Mouse (Mus musculus): ENCODE results near the gene Nrarp. TPM values are rescaled to one million over a fixed set of nuclear protein-coding genes. Genes with fewer than 3 reads are reported as not detected.

The Nrarp gene
- total and polyA plus RNA-seq, 3 experiments, result 0.20 to 3.1 (median 0.35) TPM

DNA sequence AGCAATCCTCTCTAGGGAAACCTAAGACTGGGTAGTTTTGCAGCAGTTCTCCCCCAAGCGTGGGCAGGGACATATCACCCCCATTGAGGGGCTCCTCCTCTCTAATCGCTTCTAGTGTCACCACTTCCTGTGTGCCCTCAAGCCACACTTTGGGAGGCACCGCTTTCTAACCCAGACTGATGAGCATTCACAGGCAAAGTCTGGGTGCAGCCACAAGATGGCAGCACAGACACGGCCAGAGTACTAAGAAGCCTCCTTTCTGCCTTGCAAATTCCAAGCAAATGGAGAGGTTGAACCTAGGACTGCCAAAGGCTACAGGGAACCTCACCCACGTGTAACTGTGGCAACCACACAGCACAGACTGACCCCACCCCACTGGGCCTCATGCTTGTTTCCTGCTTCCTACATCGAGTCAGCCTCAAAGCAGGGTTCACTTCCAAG, 12.8 kb downstream of the Nrarp start (continued):
- TF ChIP-seq ZNF384 (IDR thresholded peaks at IDR 0.05; ENCODE audit: low read depth, low read length) (no peak), GABPA (IDR thresholded peaks at IDR 0.05; ENCODE audit: insufficient replicate concordance, low read depth, low read length) (no peak), RCOR1 (conservative IDR thresholded peaks at IDR 0.05; ENCODE audit: low read depth, low read length) (no peak), CHD1 (IDR thresholded peaks at IDR 0.05; ENCODE audit: low read depth, low read length) (no peak), ZC3H11A (IDR thresholded peaks at IDR 0.05; ENCODE audit: low read depth, low read length) (peak; percentile 24; the same call in 1 of the 2 replicates), MEF2A (IDR thresholded peaks at IDR 0.05; ENCODE audit: borderline replicate concordance, low read depth, low read length) (peak; percentile 50; the same call in 1 of the 2 replicates), SMC3 (IDR thresholded peaks at IDR 0.05; ENCODE audit: low read depth, low read length) (peak; percentile 90), E2F4 (IDR thresholded peaks at IDR 0.05; ENCODE audit: insufficient replicate concordance, low read depth, low read length) (peak; percentile 60; the same call in 1 of the 2 replicates), PAX5 (IDR thresholded peaks at IDR 0.05; ENCODE audit: low read length) (no peak), MAFK (IDR thresholded peaks at IDR 0.05; ENCODE audit: insufficient replicate concordance, low read length) (no peak), ETS1 (conservative IDR thresholded peaks at IDR 0.05; ENCODE audit: low read depth, low read length) (0 out of 2 replicates have a peak, but pooled peaks have one; percentile 7), JUND (conservative IDR thresholded peaks at IDR 0.05; ENCODE audit: low read depth, low read length) (no peak), MAX (IDR thresholded peaks at IDR 0.05; ENCODE audit: low read length) (peak; percentile 91), CTCF (conservative IDR thresholded peaks at IDR 0.05 in 1 of 2, IDR thresholded peaks at IDR 0.05 in 1 of 2; ENCODE audit: low read depth in 2 of 2, low read length in 2 of 2) (peak; percentile 73 to 98), TBP (conservative IDR thresholded peaks at IDR 0.05; ENCODE audit: low read depth, low read length) (no peak), ELF1 (IDR thresholded peaks at IDR 0.05; ENCODE audit: low read depth, low read length) (peak; percentile 60), CHD2 (IDR thresholded peaks at IDR 0.05; ENCODE audit: low read length) (0 out of 2 replicates have a peak, but pooled peaks have one; percentile 31), MXI1 (IDR thresholded peaks at IDR 0.05; ENCODE audit: low read depth, low read length) (peak; percentile 95), RAD21 (IDR thresholded peaks at IDR 0.05; ENCODE audit: low read depth, low read length) (no peak; the same call in none of the 2 replicates), UBTF (IDR thresholded peaks at IDR 0.05; ENCODE audit: low read depth, low read length) (no peak), ZMIZ1 (IDR thresholded peaks at IDR 0.05; ENCODE audit: low read depth, low read length) (no peak; the same call in 1 of the 2 replicates), POLR2AphosphoS2 (IDR thresholded peaks at IDR 0.05; ENCODE audit: low read depth, low read length) (no peak), ZKSCAN1 (IDR thresholded peaks at IDR 0.05; ENCODE audit: borderline replicate concordance, low read depth, low read length) (no peak)

DNA sequence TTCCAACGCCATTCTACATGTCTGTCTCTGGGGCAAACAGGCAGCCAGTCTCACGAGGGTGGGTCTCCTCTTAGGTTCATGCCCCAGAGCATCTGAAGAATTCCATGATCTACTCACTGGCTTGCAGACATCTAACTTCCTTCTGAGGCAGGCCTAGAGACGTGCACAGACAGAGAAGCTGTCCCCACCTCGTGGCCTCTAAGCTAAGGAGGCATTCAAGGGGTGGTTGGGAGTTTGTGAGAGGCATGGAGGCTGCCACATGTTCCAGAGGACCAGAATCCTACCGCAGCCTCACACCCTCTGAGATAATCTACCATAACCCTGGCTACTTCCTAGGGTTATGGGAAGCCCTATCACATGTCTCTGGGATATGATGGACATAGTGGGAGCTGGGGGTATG, 13.4 kb downstream of the Nrarp start:
- TF ChIP-seq ELF1 (IDR thresholded peaks at IDR 0.05; ENCODE audit: low read depth, low read length) (no peak), MYC (IDR thresholded peaks at IDR 0.05; ENCODE audit: low read depth, low read length) (0 out of 2 replicates have a peak, but pooled peaks have one; percentile 15)
- in situ Hi-C loops (cut with MboI; ENCODE audit: low pct_ligation_motif_present, low pct_unique_long_range_greater_than_20kb, low sequenced_read_pairs), result no loop called here
- dilution Hi-C loops (cut with MboI; ENCODE audit: extremely low pct_ligation_motif_present, extremely low pct_unique_long_range_greater_than_20kb, low sequenced_read_pairs), result no loop called here
- H3K4me2 ChIP-seq (ENCODE audit: insufficient read depth, low read depth, poor library complexity, severe bottlenecking), result peak overlapping the region; percentile 99
- no peaks in the 10 kb centered on the region for H3K9me3 ChIP-seq (replicated peaks; ENCODE audit: low read length)
- H3K9ac ChIP-seq (ENCODE audit: insufficient read depth, low read depth), result peak overlapping the region; percentile 84; the same call in 1 of the 2 replicates
- DNase-seq (ENCODE audit: extremely low read depth), result no peak
- no peaks in the 10 kb centered on the region for H3K27me3 ChIP-seq (replicated peaks)
- peaks cover 14 to 36% of the 10 kb centered on the region in 2 experiments for H3K4me1 ChIP-seq (ENCODE audit: control insufficient read depth in 1 of 2, insufficient read depth in 2 of 2)
- peak overlapping the region; percentile 98 for H3K27ac ChIP-seq (ENCODE audit: insufficient read depth, low read depth)
- peaks cover 2 to 34% of the 10 kb centered on the region in 2 experiments for H3K36me3 ChIP-seq (replicated peaks in 1 of 2; ENCODE audit: control insufficient read depth in 1 of 2, insufficient read depth in 1 of 2, low read length in 1 of 2)
- peaks cover 16% of the 10 kb centered on the region for H3K79me2 ChIP-seq (replicated peaks; ENCODE audit: control insufficient read depth, extremely low read depth, insufficient read depth, poor library complexity, severe bottlenecking)
- H3K4me3 ChIP-seq (replicated peaks in 1 of 3; ENCODE audit: low read depth in 2 of 3, low read length in 2 of 3, poor library complexity in 1 of 3), result peak overlapping the region; percentile 24 to 83 (median 61)

Data from CH12.LX (cell line).